Mouse (Mus musculus): ENCODE measurements around the gene Eif4e1b.

DNA sequence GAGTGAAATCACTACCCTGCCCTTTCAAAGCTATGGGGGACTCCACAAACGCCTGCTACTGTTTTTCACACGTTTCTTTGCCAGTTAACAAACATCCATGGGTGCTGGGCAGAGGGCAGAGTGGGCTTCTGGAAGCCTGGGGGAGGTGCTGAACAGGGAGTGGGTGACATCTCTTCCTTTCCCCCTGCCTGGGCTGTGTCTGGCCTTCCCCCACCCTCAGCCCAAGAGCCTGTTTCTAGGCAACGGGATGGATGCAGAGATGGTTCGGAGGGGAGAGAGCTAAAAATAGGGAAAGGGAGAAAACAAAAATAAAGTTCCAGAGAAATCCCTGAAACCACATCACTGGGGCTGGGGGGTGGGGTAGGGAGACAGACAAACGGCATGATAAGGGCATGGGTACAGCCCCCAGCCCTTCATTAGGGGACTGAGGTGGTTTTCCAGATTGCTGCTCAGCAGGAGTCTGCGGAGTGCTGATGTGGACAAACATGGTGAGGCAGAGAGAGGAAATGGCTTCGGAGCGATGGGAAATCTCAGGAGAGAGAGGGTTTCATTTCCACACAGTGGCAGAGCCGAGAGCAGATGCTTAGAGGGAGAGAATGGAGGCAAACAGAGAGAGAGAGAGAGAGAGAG is 28.5 kb upstream of the Eif4e1b start:
- TF ChIP-seq GATA1 (IDR thresholded peaks at IDR 0.05; ENCODE audit: borderline replicate concordance, low read length) (no peak), FLI1 (IDR thresholded peaks at IDR 0.05; ENCODE audit: low read length) (no peak)

Measured in megakaryocyte, embryonic 14.5 days (primary cell).